Mouse (Mus musculus): ENCODE results near the gene Paf1.
"Not testable (repeated sequence)": the region's sequence is repeated elsewhere in the genome, so short reads cannot be mapped to it uniquely, and the experiment has no call there.

Gene Paf1

GRCm38 (mm10) chr7:28384162-28384561, 8.6 kb upstream of the Paf1 start:
- no peak for DNase-seq (ENCODE audit: low spot score in 2 of 2)

DNA sequence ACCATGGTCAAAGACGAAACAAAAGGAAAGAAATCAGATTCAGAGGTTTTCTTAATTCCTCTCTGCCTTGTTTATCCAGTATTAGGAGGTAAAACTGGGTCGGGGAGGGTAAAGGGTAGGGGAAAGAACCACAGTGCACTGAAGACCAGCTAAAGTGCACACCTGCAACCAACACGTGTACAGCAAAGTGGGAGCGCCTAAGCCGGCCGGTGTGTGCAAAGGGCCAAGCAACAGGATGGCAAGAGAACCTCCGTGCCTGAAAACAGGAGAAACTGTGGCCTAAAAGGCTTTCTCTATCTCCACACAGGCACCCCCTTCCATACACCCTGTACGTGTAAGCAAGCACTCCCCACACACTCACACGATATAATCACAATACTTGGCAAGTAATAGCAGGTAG, 7.6 kb upstream of the Paf1 start:
- DNase-seq (ENCODE audit: low spot score in 2 of 2): no peak

- no peak for DNase-seq (ENCODE audit: low spot score in 2 of 2)
Observed at GRCm38 (mm10) chr7:28386007-28386406, 6.7 kb upstream of the Paf1 start.

DNA sequence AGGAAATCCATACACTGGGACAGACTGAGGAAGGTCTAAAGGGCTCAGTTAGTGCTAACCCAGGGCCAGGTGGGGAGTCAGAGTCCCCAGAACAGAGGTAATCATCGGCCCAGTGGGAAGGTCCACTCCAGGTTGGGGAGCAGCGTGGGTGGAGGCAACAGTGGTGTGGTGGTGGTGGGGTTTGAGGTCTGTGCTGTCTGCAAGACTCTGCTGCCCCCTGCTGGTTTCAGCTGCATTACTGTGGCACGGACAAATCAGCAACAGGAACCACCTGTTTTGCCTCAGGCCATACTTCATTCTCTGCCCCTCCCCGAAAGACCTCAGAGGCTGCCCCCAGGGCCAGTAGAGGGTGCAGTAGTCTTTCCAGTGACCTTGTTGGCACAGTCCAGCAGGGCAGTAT, 6.3 kb upstream of the Paf1 start:
- DNase-seq (ENCODE audit: low spot score in 2 of 2): peak; percentile 76 to 87

DNA sequence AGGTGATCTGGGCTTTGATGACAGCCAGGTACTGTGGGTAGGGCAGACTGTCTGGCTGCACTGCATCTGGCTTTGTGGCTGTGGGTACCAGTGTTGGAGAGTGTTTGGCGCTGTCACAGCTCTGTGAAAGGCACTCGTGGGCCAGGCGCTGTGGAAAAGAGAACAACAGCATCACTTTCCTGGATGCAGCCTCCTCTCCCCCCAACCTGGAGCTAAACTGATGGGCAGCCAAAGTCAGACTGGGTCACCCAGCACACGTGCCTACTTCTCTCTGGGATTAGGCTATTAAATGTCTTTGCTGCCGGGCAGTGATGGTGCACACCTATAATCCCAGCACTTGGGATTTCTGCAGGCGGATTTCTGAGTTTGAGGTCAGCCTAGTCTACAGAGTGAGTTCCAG, 5.9 kb upstream of the Paf1 start:
- not testable (repeated sequence) for DNase-seq (ENCODE audit: low spot score in 2 of 2)

DNA sequence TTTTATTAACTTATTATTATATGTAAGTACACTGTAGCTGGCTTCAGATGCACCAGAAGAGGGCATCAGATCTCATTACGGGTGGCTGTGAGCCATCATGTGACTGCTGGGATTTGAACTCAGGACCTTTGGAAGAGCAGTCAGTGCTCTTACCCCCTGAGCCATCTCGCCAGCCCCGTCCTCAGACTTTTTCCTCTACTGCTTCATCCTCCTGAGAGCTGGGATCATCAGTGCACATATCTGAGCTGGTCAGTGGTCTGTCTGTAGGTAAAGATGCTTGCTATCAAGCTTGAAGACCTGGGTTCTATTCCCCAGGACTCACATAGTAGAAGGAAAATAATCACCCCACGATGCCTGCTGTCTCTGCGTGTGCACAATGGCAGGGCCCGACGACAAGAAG, 5.4 kb upstream of the Paf1 start:
- not testable (repeated sequence) for DNase-seq (ENCODE audit: low spot score in 2 of 2)

DNA sequence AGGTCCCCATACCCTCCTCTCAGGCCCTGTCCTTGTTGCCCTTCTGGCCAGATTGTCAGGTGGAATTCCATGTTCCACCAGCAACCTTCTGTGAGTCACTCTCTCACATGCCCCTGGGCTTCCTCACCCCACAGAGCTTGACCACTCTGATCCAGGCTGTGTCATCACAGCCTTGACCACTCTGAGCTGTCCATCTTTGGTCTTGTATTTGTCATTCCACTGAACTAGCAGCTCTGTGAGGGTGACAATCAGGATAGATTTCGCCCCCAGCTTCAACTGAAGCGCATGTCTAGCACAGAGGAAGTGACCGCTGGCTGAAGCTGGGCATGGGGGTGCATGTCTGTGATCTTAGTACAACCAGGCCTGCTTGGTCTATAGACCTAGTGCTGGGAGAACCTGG, 2.4 kb upstream of the Paf1 start:
- DNase-seq (ENCODE audit: low spot score in 2 of 2): no peak

- DNase-seq (ENCODE audit: low spot score in 2 of 2): no peak
Observed at GRCm38 (mm10) chr7:28393272-28393951, 661 bp downstream of the Paf1 start.

- DNase-seq (ENCODE audit: low spot score in 2 of 2): no peak
Observed at GRCm38 (mm10) chr7:28395425-28395824, 2.7 kb downstream of the Paf1 start.

- no peak for DNase-seq (ENCODE audit: low spot score in 2 of 2)
Observed at GRCm38 (mm10) chr7:28398000-28398399, 5.2 kb downstream of the Paf1 start.

GRCm38 (mm10) chr7:28398696-28399340, 6.1 kb downstream of the Paf1 start:
- no peak for DNase-seq (ENCODE audit: low spot score in 2 of 2)

DNA sequence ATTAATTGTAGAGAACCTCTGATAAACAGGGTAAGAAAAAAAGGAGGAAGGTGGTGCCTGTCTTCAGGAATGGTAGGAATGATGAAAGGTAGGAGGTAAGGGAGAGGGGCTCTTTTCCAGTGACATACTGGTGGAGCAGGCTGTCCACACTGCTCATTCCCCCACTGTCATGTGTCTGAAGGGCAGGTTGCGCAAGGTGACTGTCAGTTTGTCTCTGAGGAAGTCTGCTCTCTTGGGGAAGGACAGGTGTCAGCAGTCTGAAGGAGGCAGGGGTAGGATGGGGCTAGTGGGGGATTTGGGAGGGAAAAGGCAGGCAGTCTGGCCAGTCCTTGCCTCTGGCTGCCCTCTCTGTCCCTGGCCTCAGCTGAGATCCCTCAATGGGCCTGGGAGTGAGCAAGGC, 8.3 kb downstream of the Paf1 start:
- no peak for DNase-seq (ENCODE audit: low spot score in 2 of 2)

GRCm38 (mm10) chr7:28401942-28402341, 9.2 kb downstream of the Paf1 start:
- DNase-seq (ENCODE audit: low spot score in 2 of 2): no peak

DNA sequence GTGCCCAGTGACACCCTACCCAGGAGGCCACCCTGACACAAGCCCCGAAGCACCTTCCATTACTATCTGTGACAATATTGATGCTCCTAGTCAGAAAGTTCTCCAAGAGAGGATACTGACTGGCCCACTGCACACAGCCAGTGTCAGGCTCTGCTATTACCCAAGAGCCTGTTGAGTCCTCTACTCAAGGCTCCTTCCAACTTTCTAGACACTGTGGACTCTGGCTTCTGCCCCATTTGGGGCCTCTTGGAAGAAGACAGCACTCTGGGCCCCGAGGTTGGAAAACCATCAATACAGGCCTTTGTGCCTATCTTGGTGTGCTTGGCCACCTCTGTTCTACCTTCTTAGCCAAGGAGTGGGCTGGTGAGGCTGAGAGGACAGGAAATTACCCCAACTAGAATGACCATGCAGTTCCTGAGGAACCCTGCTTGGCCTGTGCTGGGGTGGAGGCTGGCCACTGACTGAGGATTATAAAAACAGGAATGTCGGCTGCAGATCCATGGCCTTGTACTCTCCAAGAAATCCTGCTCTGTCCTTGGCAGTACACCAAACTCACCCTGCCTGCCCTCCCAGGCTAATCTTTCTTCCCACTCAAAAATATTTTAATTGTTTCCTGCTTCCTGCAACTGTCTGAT, 18.2 kb downstream of the Paf1 start:
- DNase-seq (ENCODE audit: low spot score in 2 of 2): no peak

GRCm38 (mm10) chr7:28412826-28413225, 20.1 kb downstream of the Paf1 start:
- DNase-seq (ENCODE audit: low spot score in 2 of 2): no peak

DNA sequence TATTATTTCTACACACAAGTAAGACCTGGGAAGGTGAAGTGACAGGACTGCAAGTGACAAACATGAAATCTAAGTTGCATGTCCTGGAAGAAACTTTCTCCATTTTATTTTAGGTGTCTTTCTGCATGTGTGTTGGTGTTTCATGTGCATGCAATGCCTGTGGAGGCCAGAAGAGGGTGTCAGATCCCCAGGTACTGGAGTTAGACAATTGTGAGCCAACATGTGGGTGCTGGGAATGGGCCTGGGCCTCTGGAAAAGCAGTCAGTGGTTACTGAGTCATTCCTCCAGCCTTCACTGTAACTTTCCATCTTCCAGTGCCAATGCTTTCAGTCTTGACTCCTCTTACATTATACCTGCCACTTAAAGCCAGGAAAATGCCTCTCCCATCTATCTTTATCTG, 24.6 kb downstream of the Paf1 start:
- no peak for DNase-seq (ENCODE audit: low spot score in 2 of 2)

DNA sequence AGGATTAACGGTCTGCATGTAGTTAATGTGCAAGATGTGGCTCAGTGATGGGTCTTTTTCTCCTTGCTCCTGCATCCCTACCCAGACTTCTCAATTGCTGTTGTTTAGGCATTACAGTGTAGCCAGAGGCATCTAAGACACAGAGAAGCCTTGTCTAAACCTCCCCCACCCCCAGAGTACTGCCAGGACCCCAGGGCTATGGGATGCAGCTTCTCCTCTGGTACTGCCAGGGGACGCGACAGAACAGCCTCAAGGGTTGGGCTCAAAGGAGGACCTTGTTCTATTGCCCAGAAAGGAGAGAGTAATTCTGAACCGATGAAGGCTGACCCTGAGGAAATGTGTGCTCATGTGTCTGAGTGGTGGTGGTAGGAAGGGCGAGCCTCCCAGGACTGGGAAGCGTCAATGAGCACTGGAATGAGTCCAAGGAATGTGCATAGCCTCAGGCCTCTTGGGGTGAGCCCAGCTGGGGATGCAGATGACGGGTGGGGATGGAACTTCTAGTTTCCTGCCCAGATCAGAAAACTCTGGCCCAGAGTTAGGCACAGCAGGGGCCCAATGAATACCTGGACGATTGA, 25.4 kb downstream of the Paf1 start:
- no peak for DNase-seq (ENCODE audit: low spot score in 2 of 2)

GRCm38 (mm10) chr7:28419416-28419815, 26.7 kb downstream of the Paf1 start:
- DNase-seq (ENCODE audit: low spot score in 2 of 2): no peak

DNA sequence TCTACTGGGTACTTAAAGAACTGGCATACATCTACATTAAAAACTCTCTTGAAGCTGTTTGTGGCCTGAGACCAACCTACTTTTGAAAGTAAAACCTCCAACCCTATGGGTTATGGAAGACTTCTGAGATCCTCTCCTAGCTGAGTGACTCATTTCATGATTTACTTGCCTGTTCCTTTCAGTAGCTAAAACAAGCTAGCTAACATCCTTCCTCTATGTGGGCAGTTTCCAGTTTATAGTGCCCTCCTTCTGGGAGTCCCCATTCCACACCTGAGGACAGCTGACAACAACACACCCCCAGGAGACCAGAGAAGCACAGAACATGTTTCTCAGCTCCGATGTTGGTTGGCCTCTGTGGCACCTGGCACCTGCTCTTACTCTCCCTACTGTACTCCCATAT, 30.3 kb downstream of the Paf1 start:
- no peak for DNase-seq (ENCODE audit: low spot score in 2 of 2)

DNA sequence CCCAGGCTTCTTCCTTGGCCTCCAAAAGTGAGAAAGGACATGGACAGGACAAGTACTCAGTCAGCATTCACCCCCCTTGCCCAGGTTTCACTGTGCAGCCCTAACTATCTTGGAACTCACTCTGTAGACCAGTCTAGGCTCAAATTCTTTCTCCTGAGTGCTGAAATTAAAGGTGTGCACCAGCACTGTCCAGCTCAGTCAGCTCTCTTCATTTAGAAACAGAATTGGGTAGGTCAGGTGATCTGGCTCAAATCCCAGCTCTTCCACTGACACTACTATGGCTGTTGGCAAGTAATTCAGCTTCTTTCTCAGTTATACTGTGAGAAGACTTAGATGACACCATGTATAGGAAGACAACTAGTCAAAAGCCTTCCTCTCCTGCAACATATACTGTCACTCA, 35.0 kb downstream of the Paf1 start:
- DNase-seq (ENCODE audit: low spot score in 2 of 2): no peak

DNA sequence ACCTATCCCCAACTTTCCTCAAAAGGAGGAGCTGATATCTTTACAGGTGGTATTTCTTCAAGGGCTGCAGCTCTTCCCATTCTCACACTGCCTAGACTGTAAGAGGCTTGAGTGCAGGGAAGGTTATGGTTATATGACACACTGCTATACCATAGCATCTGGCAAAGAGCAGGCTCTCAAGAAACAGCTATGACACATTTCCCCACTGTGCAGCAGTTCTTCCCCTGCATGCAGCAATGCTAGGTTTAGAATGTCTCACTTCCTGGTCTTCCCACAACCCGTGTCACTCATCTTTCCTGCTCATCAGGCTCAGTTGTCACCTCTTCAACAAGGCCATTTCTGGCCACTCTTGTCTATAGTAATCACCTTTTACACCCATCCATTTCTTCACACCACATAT, 37.8 kb downstream of the Paf1 start:
- DNase-seq (ENCODE audit: low spot score in 2 of 2): no peak

DNA sequence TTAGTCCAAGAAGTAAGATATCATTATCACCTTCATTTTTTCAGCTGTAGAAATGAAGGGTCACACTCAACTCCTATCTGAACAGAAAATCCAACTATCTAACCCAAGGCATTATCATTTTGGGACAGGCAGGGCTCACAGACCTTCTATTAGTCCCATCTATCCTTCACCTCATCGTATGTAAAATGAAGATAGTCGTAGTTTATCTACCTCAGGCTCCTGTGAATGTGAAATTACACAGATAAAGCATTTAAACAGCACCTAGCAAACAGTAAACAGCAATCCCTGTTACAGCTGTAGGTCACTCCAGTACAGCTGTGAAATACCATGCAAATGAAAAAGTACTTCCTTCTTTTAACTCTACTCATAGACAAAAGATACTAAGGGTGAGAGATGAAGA, 39.5 kb downstream of the Paf1 start:
- no peak for DNase-seq (ENCODE audit: low spot score in 2 of 2)

All from spleen, postnatal 14 days (tissue).